Mouse (Mus musculus): ENCODE measurements around the gene H2afy.
"Not testable (repeated sequence)": the region's sequence is repeated elsewhere in the genome, so short reads cannot be mapped to it uniquely, and the experiment has no call there.

Gene H2afy

GRCm38 (mm10) chr13:56071586-56072267 is 64.4 kb downstream of the H2afy start:
- no peak for DNase-seq (ENCODE audit: low spot score)

GRCm38 (mm10) chr13:56069643-56070042 is 66.5 kb downstream of the H2afy start:
- no peak for DNase-seq (ENCODE audit: low spot score)

GRCm38 (mm10) chr13:56068517-56068916 is 67.6 kb downstream of the H2afy start:
- no peak for DNase-seq (ENCODE audit: low spot score)

GRCm38 (mm10) chr13:56066904-56067303 is 69.3 kb downstream of the H2afy start:
- DNase-seq (ENCODE audit: low spot score), result no peak

GRCm38 (mm10) chr13:56066152-56066551 is 70.0 kb downstream of the H2afy start:
- no peak for DNase-seq (ENCODE audit: low spot score)

- DNase-seq (ENCODE audit: low spot score), result no peak
Measured at GRCm38 (mm10) chr13:56057761-56058160, 78.4 kb downstream of the H2afy start.

GRCm38 (mm10) chr13:56055720-56056119 is 80.4 kb downstream of the H2afy start:
- DNase-seq (ENCODE audit: low spot score), result peak; percentile 24

- DNase-seq (ENCODE audit: low spot score), result no peak
Measured at GRCm38 (mm10) chr13:56054089-56054488, 82.1 kb downstream of the H2afy start.

GRCm38 (mm10) chr13:56052781-56053180 is 83.4 kb downstream of the H2afy start:
- no peak for DNase-seq (ENCODE audit: low spot score)

- peak; percentile 18 for DNase-seq (ENCODE audit: low spot score)
Measured at GRCm38 (mm10) chr13:56050246-56050645, 85.9 kb downstream of the H2afy start.

GRCm38 (mm10) chr13:56042221-56042620 is 93.9 kb downstream of the H2afy start:
- DNase-seq (ENCODE audit: low spot score), result no peak

- DNase-seq (ENCODE audit: low spot score), result no peak
Measured at GRCm38 (mm10) chr13:56040621-56041020, 95.5 kb downstream of the H2afy start.

- DNase-seq (ENCODE audit: low spot score), result no peak
Measured at GRCm38 (mm10) chr13:56039610-56040371, 96.4 kb downstream of the H2afy start.

- DNase-seq (ENCODE audit: low spot score), result no peak
Measured at GRCm38 (mm10) chr13:56029006-56029405, 107.2 kb downstream of the H2afy start.

GRCm38 (mm10) chr13:56027996-56028395 is 108.2 kb downstream of the H2afy start:
- DNase-seq (ENCODE audit: low spot score), result not testable (repeated sequence)

GRCm38 (mm10) chr13:56026623-56027022 is 109.5 kb downstream of the H2afy start:
- no peak for DNase-seq (ENCODE audit: low spot score)

GRCm38 (mm10) chr13:56026026-56026425 is 110.1 kb downstream of the H2afy start:
- DNase-seq (ENCODE audit: low spot score), result no peak

- DNase-seq (ENCODE audit: low spot score), result no peak
Measured at GRCm38 (mm10) chr13:56025027-56025410, 111.1 kb downstream of the H2afy start.

- DNase-seq (ENCODE audit: low spot score), result no peak
Measured at GRCm38 (mm10) chr13:56024410-56025026, 111.6 kb downstream of the H2afy start.

Measured in adipocyte (in vitro differentiated cells).